Mouse (Mus musculus) heart, embryonic 12.5 days (tissue): ENCODE measurements around the gene Olfr855. TPM values are rescaled to one million over a fixed set of nuclear protein-coding genes. Genes with fewer than 3 reads are reported as not detected.

Source experiments
- ATAC-seq: fragments of 200-750 bp; cut with Nextera tagmentation; 2 replicates; pipeline ENCODE4 v1.8.0; 2017; ENCODE audit warnings: moderate TSS enrichment, moderate library complexity; ENCODE audit not compliant: insufficient number of reproducible peaks, low FRiP score
- H3K27ac ChIP-seq: fragments of 300-500 bp; sonication (generic); 2 replicates; pipeline ENCODE4 v1.5.1; 2016; ENCODE audit warnings: mild to moderate bottlenecking, moderate library complexity; ENCODE audit not compliant: poor library complexity, severe bottlenecking
- H3K27me3 ChIP-seq: fragments of 300-500 bp; sonication (generic); replicated peaks from 2 replicates; pipeline ENCODE4 v1.6.1; 2016; ENCODE audit warnings: mild to moderate bottlenecking, moderate library complexity
- H3K36me3 ChIP-seq: fragments of 300-500 bp; sonication (generic); 2 replicates; pipeline ENCODE4 v1.6.1; 2016; ENCODE audit warnings: mild to moderate bottlenecking, moderate library complexity
- H3K4me1 ChIP-seq: fragments of 300-500 bp; sonication (generic); replicated peaks from 2 replicates; pipeline ENCODE4 v1.6.1; 2016; ENCODE audit warnings: mild to moderate bottlenecking
- H3K4me2 ChIP-seq: fragments of 300-500 bp; sonication (generic); 2 replicates; pipeline ENCODE4 v1.6.1; 2016; ENCODE audit warnings: mild to moderate bottlenecking, moderate library complexity
- H3K4me3 ChIP-seq: fragments of 300-500 bp; sonication (generic); 2 replicates; pipeline ENCODE4 v1.5.1; 2016; ENCODE audit warnings: mild to moderate bottlenecking
- H3K9ac ChIP-seq: fragments of 300-500 bp; sonication (generic); 2 replicates; pipeline ENCODE4 v1.6.1; 2016; ENCODE audit warnings: mild to moderate bottlenecking, moderate library complexity
- H3K9me3 ChIP-seq: fragments of 300-500 bp; sonication (generic); replicated peaks from 2 replicates; pipeline ENCODE4 v1.6.1; 2016; ENCODE audit warnings: mild to moderate bottlenecking, moderate library complexity
- WGBS: fragments of 180-500 bp; shearing (Covaris S2); methylation state at CpG from one replicate; pipeline ENCODE4 v1.1.7; 2016; 5-methylcytosine and 5-hydroxymethylcytosine counted together
- polyA plus RNA-seq: library from polyadenylated mRNA; unstranded; fragments of >200 nt; fragmentation: Nextera tagmentation; extraction: Ambion mirVana; gene quantifications from 2 replicates; pipeline ENCODE4 v1.2.1, GENCODE M21; 2016

Gene Olfr855
- not detected in 2 replicates for polyA plus RNA-seq

GRCm38 (mm10) chr9:19582317-19582716, at the start of gene Olfr855:
Gene Olfr855, plus strand, starts transcription at chr9:19582617.
- no peak within 1 kb of the TSS for H3K9ac ChIP-seq
- no peaks in the 10 kb centered on the region for H3K4me1 ChIP-seq
- ATAC-seq, result no peak
- H3K4me3 ChIP-seq, result no peak within 1 kb of the TSS
- no peaks in the 10 kb centered on the region for H3K27me3 ChIP-seq
- H3K4me2 ChIP-seq, result no peak within 1 kb of the TSS
- H3K27ac ChIP-seq, result no peak within 1 kb of the TSS
- no peaks in the 10 kb centered on the region for H3K36me3 ChIP-seq
- 0 out of 2 replicates have a peak, but pooled peaks cover 5% of the 10 kb centered on the region for H3K9me3 ChIP-seq

GRCm38 (mm10) chr9:19540976-19541375, 41.4 kb upstream of the Olfr855 start, which contains the start of gene Olfr853:
Gene Olfr853, minus strand, starts transcription at chr9:19541076.
- no peaks in the 10 kb centered on the region for H3K4me1 ChIP-seq
- 71% methylated on average over 1 of the region's 1 CpGs for whole genome bisulfite sequencing
- no peak within 1 kb of the TSS for H3K4me3 ChIP-seq
- peaks cover 15% of the 10 kb centered on the region for H3K9me3 ChIP-seq
- no peak for ATAC-seq
- H3K9ac ChIP-seq, result no peak within 1 kb of the TSS
- no peaks in the 10 kb centered on the region for H3K27me3 ChIP-seq
- no peak within 1 kb of the TSS for H3K27ac ChIP-seq
- no peak within 1 kb of the TSS for H3K4me2 ChIP-seq
- no peaks in the 10 kb centered on the region for H3K36me3 ChIP-seq

GRCm38 (mm10) chr9:19567282-19567681, 15.1 kb upstream of the Olfr855 start, which contains the start of gene Olfr854:
Gene Olfr854, minus strand, starts transcription at chr9:19567382.
- Histone ChIP-seq H3K9ac (no peak within 1 kb of the TSS), H3K9me3 (peaks cover 4% of the 10 kb centered on the region), H3K27ac (no peak within 1 kb of the TSS), H3K4me1 (no peaks in the 10 kb centered on the region), H3K36me3 (no peaks in the 10 kb centered on the region), H3K4me3 (no peak within 1 kb of the TSS), H3K4me2 (no peak within 1 kb of the TSS), H3K27me3 (no peaks in the 10 kb centered on the region)
- ATAC-seq, result no peak
- 58% methylated on average over 1 of the region's 1 CpGs for WGBS

- 91% methylated on average over 3 of the region's 3 CpGs for WGBS
- peaks cover 6% of the 10 kb centered on the region for H3K36me3 ChIP-seq
- H3K27ac ChIP-seq, result no peak overlapping the region
- H3K9ac ChIP-seq, result no peak overlapping the region
- no peaks in the 10 kb centered on the region for H3K9me3 ChIP-seq
- H3K4me1 ChIP-seq, result no peaks in the 10 kb centered on the region
- H3K27me3 ChIP-seq, result no peaks in the 10 kb centered on the region
- no peak overlapping the region for H3K4me3 ChIP-seq
- H3K4me2 ChIP-seq, result no peak overlapping the region
- ATAC-seq, result no peak
Observed at GRCm38 (mm10) chr9:19621297-19621696, 38.9 kb downstream of the Olfr855 start.

- H3K27me3 ChIP-seq, result no peaks in the 10 kb centered on the region
- H3K9me3 ChIP-seq, result no peaks in the 10 kb centered on the region
- peak within 1 kb of the TSS; percentile 71 for H3K4me3 ChIP-seq
- 2% methylated on average over 35 of the region's 35 CpGs for WGBS
- H3K9ac ChIP-seq, result peak within 1 kb of the TSS; percentile 76
- H3K4me2 ChIP-seq, result peak within 1 kb of the TSS; percentile 56
- no peaks in the 10 kb centered on the region for H3K4me1 ChIP-seq
- ATAC-seq, result peak; percentile 97
- peaks cover 9% of the 10 kb centered on the region for H3K36me3 ChIP-seq
- H3K27ac ChIP-seq, result peak within 1 kb of the TSS; percentile 96
Observed at GRCm38 (mm10) chr9:19621843-19622822, 39.7 kb downstream of the Olfr855 start, which contains the start of gene Zfp317. Gene Zfp317, plus strand, starts transcription at chr9:19622102.

- H3K9ac ChIP-seq, result no peak overlapping the region
- H3K9me3 ChIP-seq, result no peaks in the 10 kb centered on the region
- no peaks in the 10 kb centered on the region for H3K27me3 ChIP-seq
- no peak overlapping the region for H3K4me3 ChIP-seq
- no peaks in the 10 kb centered on the region for H3K4me1 ChIP-seq
- ATAC-seq, result no peak
- H3K27ac ChIP-seq, result no peak overlapping the region
- H3K36me3 ChIP-seq, result peaks cover 15% of the 10 kb centered on the region
- H3K4me2 ChIP-seq, result no peak overlapping the region
Observed at GRCm38 (mm10) chr9:19629574-19629973, 47.2 kb downstream of the Olfr855 start.

Other genes with a start within 250 kb of the Olfr855 start
- gene Olfr845, start 246.2 kb upstream of the Olfr855 start, polyA plus RNA-seq, result not detected in 2 replicates
- gene Olfr846, start 218.6 kb upstream of the Olfr855 start, polyA plus RNA-seq, result not detected in 2 replicates
- gene Olfr847, start 203.9 kb upstream of the Olfr855 start, polyA plus RNA-seq, result not detected in 2 replicates
- gene Olfr849, start 142.4 kb upstream of the Olfr855 start, polyA plus RNA-seq, result not detected in 2 replicates
- not detected in 2 replicates for gene Olfr850, start 104.4 kb upstream of the Olfr855 start, polyA plus RNA-seq
- not detected in 2 replicates for gene Olfr851, start 89.3 kb upstream of the Olfr855 start, polyA plus RNA-seq
- gene Olfr853, start 41.5 kb upstream of the Olfr855 start, polyA plus RNA-seq, result not detected in 2 replicates
- not detected in 2 replicates for gene Olfr854, start 15.2 kb upstream of the Olfr855 start, polyA plus RNA-seq
- 22.3 and 22.4 TPM in 2 replicates for gene Zfp317, start 39.5 kb downstream of the Olfr855 start, polyA plus RNA-seq
- not detected in 2 replicates for gene Olfr857, start 126.8 kb downstream of the Olfr855 start, polyA plus RNA-seq
- gene Olfr58, start 197.7 kb downstream of the Olfr855 start, polyA plus RNA-seq, result not detected in 2 replicates
- gene Olfr859, start 222.3 kb downstream of the Olfr855 start, polyA plus RNA-seq, result not detected in 2 replicates